Mouse (Mus musculus) thymus, adult 2 months (tissue): ENCODE measurements around the gene Ttc9b. TPM values are rescaled to one million over a fixed set of nuclear protein-coding genes. Genes with fewer than 3 reads are reported as not detected.
A peak's percentile ranks its signal among the peaks of the same experiment; 100 is the strongest.

Experiments
- DNase-seq: peaks from one replicate; pipeline ENCODE4 v3.0.0; 2021
- H3K27ac ChIP-seq: fragments of 200-500 bp; 2 replicates; pipeline ENCODE4 v1.5.1; 2012; ENCODE audit warnings: low read length, control low read depth; ENCODE audit not compliant: control insufficient read depth, insufficient read depth
- H3K27me3 ChIP-seq: fragments of 200-500 bp; 2 replicates; pipeline ENCODE4 v1.6.1; 2012; ENCODE audit warnings: mild to moderate bottlenecking, low read length, moderate library complexity, mixed read lengths; ENCODE audit not compliant: control insufficient read depth, insufficient read depth
- H3K36me3 ChIP-seq: fragments of 200-500 bp; 2 replicates; pipeline ENCODE4 v1.6.1; 2012; ENCODE audit warnings: mild to moderate bottlenecking, low read length, moderate library complexity; ENCODE audit not compliant: control insufficient read depth, insufficient read depth
- H3K4me1 ChIP-seq: fragments of 200-500 bp; replicated peaks from 2 replicates; pipeline ENCODE4 v1.6.1; 2012; ENCODE audit warnings: low read length; ENCODE audit not compliant: control insufficient read depth, insufficient read depth
- H3K4me3 ChIP-seq: fragments of 200-500 bp; 2 replicates; pipeline ENCODE4 v1.5.1; 2012; ENCODE audit warnings: mild to moderate bottlenecking, low read length, control low read depth, moderate library complexity; ENCODE audit not compliant: control insufficient read depth, insufficient read depth
- CTCF ChIP-seq: fragments of 200-500 bp; IDR thresholded peaks from 2 replicates; pipeline ENCODE4 v1.5.1; 2012; ENCODE audit warnings: mild to moderate bottlenecking, control low read depth, low read length, moderate library complexity, borderline replicate concordance; ENCODE audit not compliant: control insufficient read depth, poor library complexity, insufficient read depth; ENCODE audit errors: extremely low read depth
- POLR2A ChIP-seq: fragments of 200-500 bp; IDR thresholded peaks from 2 replicates; pipeline ENCODE4 v1.6.1; 2012; ENCODE audit warnings: mild to moderate bottlenecking, low read length, control low read depth, moderate library complexity; ENCODE audit not compliant: control insufficient read depth, poor library complexity, insufficient read depth; ENCODE audit errors: extremely low read depth
- WGBS: fragments of 180-500 bp; shearing (Covaris S2); methylation state at CpG from one replicate; pipeline ENCODE4 v1.1.7; 2018; 5-methylcytosine and 5-hydroxymethylcytosine counted together
- polyA plus RNA-seq: library from polyadenylated mRNA; depleted of rRNA; stranded (reverse); fragments of >200 nt; gene quantifications from 2 replicates; pipeline ENCODE4 v1.2.3, GENCODE M21; 2012

The Ttc9b gene
- polyA plus RNA-seq, 1 experiment = not detected

- Histone ChIP-seq H3K36me3 (no peaks in the 10 kb centered on the region), H3K4me1 (peaks cover 7% of the 10 kb centered on the region), H3K27me3 (no peaks in the 10 kb centered on the region; the same call in 1 of the 2 replicates), H3K4me3 (no peak overlapping the region), H3K27ac (no peak overlapping the region)
- TF ChIP-seq CTCF (no peak), POLR2A (no peak)
- DNase-seq = no peak
- WGBS = 37% methylated on average over 5 of the region's 5 CpGs
These were observed 31.5 kb downstream of the Ttc9b start for GRCm38 (mm10) chr7:27685220-27685619.

GRCm38 (mm10) chr7:27685681-27686080 is 32.0 kb downstream of the Ttc9b start:
- no peaks in the 10 kb centered on the region for H3K36me3 ChIP-seq
- TF ChIP-seq POLR2A (no peak), CTCF (no peak)
- H3K4me1 ChIP-seq = peaks cover 7% of the 10 kb centered on the region
- H3K27me3 ChIP-seq = no peaks in the 10 kb centered on the region; the same call in 1 of the 2 replicates
- 2% methylated on average over 6 of the region's 6 CpGs for WGBS
- no peak for DNase-seq
- H3K27ac ChIP-seq = no peak overlapping the region
- no peak overlapping the region for H3K4me3 ChIP-seq

- Histone ChIP-seq H3K4me1 (peaks cover 7% of the 10 kb centered on the region), H3K27ac (no peak overlapping the region), H3K4me3 (no peak overlapping the region), H3K36me3 (no peaks in the 10 kb centered on the region), H3K27me3 (no peaks in the 10 kb centered on the region; the same call in 1 of the 2 replicates)
- 86% methylated on average over 1 of the region's 1 CpGs for WGBS
- no peak for DNase-seq
- no peak for TF ChIP-seq POLR2A
- no peak for TF ChIP-seq CTCF
These were observed 33.3 kb downstream of the Ttc9b start for GRCm38 (mm10) chr7:27687043-27687442.

- Histone ChIP-seq H3K27ac (no peak overlapping the region), H3K27me3 (no peaks in the 10 kb centered on the region; the same call in 1 of the 2 replicates), H3K36me3 (no peaks in the 10 kb centered on the region), H3K4me1 (peaks cover 7% of the 10 kb centered on the region), H3K4me3 (no peak overlapping the region)
- no peak for DNase-seq
- TF ChIP-seq CTCF = no peak
- TF ChIP-seq POLR2A = no peak
- WGBS = 82% methylated on average over 3 of the region's 3 CpGs
These were observed 34.1 kb downstream of the Ttc9b start for GRCm38 (mm10) chr7:27687836-27688235.

- no peak for DNase-seq
These were observed 34.6 kb downstream of the Ttc9b start for GRCm38 (mm10) chr7:27688246-27688788.

GRCm38 (mm10) chr7:27688815-27689612 is 35.3 kb downstream of the Ttc9b start, which contains the start of gene Zfp607b:
Zfp607b (plus strand) TSS chr7:27689340.
- Histone ChIP-seq H3K27me3 (no peaks in the 10 kb centered on the region; the same call in 1 of the 2 replicates), H3K27ac (peak within 1 kb of the TSS; percentile 87), H3K36me3 (no peaks in the 10 kb centered on the region), H3K4me3 (peak within 1 kb of the TSS; percentile 47), H3K4me1 (peaks cover 7% of the 10 kb centered on the region)
- WGBS = 0% methylated on average over 19 of the region's 19 CpGs
- no peak for TF ChIP-seq POLR2A
- 0 out of 2 replicates have a peak, but pooled peaks have one; percentile 53 for TF ChIP-seq CTCF
- DNase-seq = peak; percentile 90

More at GRCm38 (mm10) chr7:27688246-27688788, 34.6 kb downstream of the Ttc9b start:
- Histone ChIP-seq H3K4me3 (peak overlapping the region; percentile 13; the same call in 1 of the 2 replicates), H3K27ac (peak overlapping the region; percentile 26), H3K27me3 (no peaks in the 10 kb centered on the region; the same call in 1 of the 2 replicates), H3K36me3 (no peaks in the 10 kb centered on the region), H3K4me1 (peaks cover 7% of the 10 kb centered on the region)
- 21% methylated on average over 14 of the region's 14 CpGs for WGBS
- TF ChIP-seq POLR2A (no peak), CTCF (no peak)
